Mouse (Mus musculus): ENCODE measurements around the gene Pgpep1l. TPM values are rescaled to one million over a fixed set of nuclear protein-coding genes. Genes with fewer than 3 reads are reported as not detected.
"Not testable (repeated sequence)": the region's sequence is repeated elsewhere in the genome, so short reads cannot be mapped to it uniquely, and the experiment has no call there.

The Pgpep1l gene
- 1 to 10 TPM in 2 of 3 experiments, under 1 TPM in 1; 0.98 to 6.9 (median 4.2) TPM for polyA plus RNA-seq (2017; shearing (Covaris generic))

DNA sequence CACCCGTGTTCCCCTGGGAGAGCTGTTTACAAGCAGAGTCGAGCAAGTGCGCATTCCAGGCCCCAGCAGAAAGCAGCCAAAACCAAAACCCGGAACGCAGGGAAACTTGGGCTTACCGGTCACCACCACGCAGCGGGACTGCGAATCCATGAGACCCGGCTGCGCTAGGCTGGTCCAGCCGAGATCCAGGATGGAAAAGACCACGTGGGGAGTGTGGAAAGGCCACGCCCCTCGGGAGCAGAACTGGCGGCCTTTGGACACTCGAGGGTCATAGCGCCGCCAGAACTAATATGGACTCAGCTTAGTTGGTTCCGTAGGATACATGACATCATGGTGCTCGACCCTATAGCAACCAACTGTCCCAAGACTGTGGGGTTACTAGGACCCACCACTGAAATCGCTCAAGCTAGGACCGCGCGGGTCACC lies at the start of gene Pgpep1l:
Pgpep1l (minus strand) TSS at position 206 of the 426 bp plus-strand sequence.
- peak; percentile 16 for ATAC-seq

DNA sequence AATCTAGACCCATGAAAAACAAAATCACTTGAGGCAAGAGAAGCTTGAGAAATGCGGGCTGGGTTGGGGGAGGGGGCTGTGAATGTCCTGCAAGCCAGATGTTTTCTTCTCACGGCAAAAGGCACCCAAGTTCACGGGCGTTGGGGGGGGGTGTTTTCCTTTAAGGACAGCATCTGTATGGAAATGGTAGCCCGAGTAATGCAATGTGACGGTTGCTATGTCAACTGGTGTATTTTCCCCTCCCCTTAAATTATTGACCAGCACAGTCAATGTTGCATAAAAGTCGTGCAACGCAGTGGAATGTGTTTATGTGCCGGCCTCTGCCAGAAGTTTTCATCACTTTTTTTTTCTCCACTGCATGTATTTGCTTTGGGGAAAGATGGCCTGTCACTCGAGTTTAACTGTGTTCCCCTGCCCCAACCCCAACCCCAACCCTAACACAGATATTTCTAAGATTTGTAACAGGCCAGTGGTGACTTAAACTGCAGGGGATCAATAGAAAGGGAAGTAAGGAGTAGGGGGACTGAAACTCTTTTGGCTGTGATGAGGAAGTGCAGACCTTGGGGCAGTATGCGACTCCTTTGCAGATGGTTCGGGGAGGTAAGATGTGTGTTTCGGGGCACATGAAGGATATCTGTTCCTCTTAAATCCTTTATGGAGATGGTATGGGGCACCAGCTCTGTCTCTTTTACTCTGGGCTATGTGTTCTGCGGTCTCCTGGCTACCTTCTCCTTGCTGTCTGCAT lies 49.2 kb upstream of the Pgpep1l start:
- ATAC-seq = no peak

GRCm38 (mm10) chr7:68312395-68312794 lies 48.4 kb upstream of the Pgpep1l start:
- no peak for ATAC-seq

DNA sequence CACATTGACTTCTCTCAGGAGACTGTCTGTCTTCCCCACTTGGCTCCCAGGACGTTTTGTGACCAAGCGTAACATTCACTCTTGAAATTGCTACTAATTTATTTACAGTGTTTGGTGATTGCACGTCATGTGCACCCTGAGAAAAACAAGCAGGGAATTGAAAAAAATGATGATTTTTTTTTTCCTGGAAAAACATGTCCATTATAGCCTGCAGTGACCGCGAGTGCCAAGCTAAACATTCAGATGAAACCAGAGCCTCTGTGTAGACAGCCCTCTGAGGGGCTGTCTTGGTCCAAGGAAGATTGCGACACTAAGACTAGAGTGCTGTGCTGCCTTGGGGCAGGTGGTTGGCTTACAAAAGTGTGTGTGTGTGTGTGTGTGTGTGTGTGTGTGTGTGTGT lies 47.4 kb upstream of the Pgpep1l start:
- ATAC-seq = no peak

DNA sequence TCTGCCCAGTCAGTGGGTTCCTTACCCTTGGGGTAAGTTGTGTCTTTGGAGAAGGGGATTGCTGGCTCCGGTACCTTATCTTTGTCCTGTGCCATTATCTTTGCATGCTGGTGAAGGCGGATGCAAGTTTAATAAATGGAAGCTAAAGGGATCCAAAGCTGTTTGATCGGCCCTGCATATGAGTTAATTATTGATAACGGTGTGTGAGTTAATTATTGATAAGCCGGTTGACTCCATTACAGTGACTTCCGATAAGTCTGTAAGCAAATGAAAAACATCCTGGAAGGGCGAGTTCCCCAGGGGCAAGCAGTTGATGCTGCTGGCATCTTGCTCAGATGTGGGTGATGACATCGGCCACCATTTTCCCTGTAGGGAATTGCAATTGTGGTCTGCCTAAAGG lies 42.7 kb upstream of the Pgpep1l start:
- no peak for ATAC-seq

DNA sequence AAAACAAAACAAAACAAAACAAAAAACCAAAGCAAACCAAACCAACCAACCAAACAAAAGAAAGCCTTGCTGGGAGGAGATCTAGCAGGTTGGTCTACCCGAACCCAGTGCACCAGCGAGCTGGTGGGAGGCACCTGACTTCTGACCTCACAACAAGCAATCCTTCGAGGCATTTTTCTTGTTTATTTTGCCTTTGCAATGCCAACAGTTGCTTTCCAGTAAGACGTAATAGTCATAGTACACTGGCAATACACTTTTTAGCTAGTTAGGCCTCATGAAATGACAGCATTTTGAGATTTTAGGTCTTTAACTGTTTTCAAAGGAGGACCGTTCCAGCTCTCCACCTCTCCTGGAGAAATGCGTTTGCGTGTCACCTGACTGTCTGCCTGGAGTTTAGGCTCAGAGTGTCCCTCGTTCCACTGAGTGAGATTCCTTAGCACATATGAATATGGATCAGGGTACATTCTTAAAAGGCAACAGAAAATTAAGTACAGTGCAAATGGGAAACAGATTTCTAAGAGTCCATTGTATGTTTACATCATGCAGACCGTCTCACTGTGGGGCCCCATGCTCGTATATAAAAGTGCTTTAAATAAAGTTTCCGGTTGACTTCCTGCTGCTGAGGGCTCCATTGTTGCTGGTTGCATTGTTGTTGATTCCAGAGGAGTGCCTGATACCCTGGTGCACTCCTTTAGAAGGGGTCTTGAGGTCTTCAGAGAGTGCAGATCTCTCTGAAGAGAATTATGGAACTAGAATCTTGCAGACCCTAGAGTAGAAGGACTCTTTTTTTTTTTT lies 41.9 kb upstream of the Pgpep1l start:
- ATAC-seq = peak; percentile 23

DNA sequence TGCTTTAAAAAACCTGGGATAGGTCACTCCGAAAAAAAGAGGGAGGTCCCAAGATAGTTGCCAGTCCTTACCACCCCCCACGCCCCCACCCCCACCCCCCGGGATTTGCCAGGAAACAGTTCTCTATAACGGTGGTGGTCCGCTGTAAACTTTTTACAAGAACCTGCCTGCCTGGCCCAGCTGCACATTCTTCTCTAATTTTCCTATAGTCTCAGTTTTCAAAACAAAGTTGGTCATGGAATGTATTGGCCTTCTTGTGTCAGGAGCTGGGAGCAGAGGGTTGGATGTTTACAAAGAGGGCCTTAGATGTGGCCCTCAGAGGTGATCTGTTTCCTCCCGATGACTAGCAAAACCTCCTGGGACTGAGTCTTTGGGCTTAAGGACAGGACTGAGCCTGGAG lies 39.7 kb upstream of the Pgpep1l start:
- ATAC-seq = no peak

DNA sequence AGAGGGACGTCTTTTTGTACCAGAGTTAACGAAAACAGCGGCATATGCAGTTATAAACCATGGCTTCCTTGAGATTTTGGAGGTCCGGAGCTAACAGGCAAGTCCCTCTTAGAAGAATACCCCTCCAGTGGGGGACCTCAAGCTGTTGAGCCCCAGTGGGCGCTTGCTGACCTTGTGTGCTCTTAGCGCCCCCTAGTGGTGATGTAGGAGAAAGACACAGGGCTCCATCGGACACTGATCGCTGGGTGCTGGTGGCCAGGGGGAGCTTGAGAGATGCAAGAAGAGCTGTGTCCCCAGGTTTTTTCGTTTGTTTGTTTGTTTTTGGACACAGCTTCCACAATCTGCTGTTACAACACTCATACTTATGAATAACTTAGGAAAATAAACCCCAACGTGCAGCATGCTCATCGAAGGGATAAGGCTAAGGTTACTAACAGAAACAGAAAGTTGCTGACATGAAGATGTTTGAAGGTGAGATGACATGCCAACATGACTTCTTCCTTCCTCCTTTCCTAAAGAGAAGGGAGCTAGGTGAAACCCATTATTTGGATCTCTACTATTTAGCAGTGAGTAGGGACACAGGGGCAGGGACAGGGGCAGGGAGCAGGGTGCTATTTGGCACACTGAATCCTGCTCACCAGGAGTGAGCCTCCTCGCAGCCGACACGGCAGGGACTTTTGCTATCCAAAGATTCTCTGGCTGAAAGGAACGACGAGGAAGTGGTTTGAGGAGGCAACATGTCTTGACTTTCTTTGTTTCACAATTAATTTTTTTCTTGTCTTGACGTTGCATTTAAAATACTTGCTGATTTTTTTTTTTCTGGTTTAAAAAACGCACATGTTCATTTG lies 38.8 kb upstream of the Pgpep1l start:
- ATAC-seq = peak; percentile 47

- no peak for ATAC-seq
Observed at GRCm38 (mm10) chr7:68301160-68301559, 37.1 kb upstream of the Pgpep1l start.

- peak; percentile 67 for ATAC-seq
Observed at GRCm38 (mm10) chr7:68298381-68299076, 34.5 kb upstream of the Pgpep1l start.

- ATAC-seq = no peak
Observed at GRCm38 (mm10) chr7:68296487-68296886, 32.5 kb upstream of the Pgpep1l start.

DNA sequence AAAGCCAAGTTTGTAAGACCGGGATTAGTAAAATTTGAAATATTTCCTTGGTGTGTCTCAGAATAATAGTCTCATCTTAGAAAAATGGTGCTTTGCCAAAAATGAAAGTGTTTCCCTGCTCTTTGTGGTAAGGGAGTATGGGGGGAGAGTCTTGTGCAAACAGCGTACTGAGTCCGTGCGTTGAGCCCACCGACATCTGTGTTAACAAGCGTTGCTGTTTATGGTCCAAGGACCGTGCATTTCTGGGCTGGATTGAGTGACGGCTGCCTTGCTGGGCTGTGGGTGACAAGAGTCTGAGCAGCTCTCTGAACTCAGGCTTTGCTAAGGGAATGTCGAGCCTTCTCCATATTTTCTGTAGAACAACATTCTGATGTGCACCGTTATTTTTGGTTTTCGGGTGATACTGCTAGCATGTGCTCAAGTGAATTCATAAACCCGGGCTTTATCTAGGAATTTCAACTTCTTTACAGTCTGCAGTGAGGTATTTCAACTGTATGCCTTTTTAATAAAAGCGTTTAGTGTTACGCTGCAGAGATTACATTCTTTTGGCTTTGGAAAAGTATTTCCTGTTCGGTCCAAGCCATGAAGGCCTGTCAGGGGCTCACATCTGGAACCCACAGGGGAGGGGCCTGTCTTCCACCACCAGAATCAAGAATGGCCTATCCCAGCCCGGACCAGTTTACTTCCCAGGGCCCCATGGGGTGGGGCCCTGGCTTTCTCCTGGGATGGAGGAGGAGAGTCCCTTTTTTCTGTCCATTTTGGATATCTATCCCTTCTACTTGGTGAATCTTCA lies 30.2 kb upstream of the Pgpep1l start:
- no peak for ATAC-seq

- peak; percentile 32 for ATAC-seq
Observed at GRCm38 (mm10) chr7:68291603-68292002, 27.6 kb upstream of the Pgpep1l start.

- no peak for ATAC-seq
Observed at GRCm38 (mm10) chr7:68289081-68289480, 25.0 kb upstream of the Pgpep1l start.

DNA sequence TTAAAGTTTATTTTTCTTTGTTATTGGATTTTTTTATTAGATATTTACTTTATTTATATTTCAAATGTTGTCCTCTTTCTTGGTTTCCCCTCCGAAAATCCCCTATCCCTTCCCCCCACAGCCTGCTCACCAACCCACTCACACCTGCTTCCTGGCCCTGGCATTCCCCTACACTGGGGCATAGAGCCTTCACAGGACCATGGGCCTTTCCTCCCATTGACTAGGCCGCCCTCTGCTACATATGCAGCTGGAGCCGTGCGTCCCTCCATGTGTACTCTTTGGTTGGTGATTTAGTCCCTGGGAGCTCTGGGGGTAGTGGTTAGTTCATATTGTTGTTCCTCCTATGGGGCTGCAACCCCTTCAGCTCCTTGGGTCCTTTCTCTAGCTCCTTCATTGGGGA lies 24.0 kb upstream of the Pgpep1l start:
- peak; percentile 14 for ATAC-seq

DNA sequence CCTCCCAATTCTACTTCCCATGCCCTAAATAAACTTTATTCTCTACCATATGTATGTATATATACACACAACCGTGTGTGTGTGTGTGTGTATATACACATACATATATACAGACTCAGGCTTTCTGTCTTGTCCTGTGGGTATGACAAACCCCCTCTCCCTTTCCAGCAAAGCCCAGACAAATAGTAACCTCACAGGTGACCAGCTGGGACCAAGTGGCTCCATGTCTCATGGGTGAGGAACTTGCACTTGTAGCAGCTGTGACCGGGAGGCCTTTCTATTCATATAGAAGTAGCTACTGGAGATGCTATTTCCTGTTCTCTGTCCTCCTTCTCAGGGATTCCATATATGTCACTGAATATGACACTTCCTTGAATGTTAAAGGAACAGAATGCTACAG lies 23.5 kb upstream of the Pgpep1l start:
- peak; percentile 12 for ATAC-seq

- ATAC-seq = peak; percentile 42
Observed at GRCm38 (mm10) chr7:68286526-68287481, 22.8 kb upstream of the Pgpep1l start.

DNA sequence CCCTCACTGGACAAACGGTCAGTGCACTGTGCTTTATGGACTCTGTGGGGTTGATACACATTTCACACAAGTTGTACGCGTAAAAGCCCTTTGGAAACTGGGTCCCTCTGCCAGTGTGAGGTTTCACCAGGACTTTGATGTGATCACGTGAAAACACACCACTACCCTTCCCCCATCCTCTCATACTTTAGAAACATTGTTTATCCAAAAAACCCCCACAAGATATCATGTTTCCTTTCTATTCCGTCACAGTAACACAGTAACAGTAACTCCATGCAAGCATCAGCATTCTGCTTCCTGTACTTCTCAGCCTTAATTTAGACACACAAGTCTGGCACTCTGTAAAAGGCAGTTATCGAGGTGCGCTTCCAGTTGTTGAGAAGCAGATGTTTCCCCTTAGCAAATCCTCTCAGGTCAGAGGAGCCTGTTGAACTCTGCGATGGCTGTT lies 21.8 kb upstream of the Pgpep1l start:
- ATAC-seq = peak; percentile 39

DNA sequence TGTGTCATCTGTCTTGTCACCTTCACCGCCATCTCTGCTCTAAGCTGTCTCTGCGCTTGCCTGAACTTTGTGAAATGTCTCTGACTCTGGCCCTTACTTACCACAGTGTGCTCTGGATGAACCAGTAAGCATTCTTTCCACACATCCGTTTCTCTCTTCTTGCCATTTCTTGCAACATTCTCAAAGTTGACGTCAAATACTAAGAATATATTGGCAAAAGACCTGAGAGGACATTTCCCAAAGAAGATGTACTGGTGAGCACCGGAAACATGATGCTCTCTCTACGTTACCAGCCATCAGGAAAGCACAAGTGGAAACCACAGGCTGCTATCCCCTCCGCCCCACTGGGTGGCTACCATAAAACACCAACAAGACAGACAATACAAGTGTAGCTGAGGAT lies 19.7 kb upstream of the Pgpep1l start:
- peak; percentile 20 for ATAC-seq

GRCm38 (mm10) chr7:68283133-68283520 lies 19.1 kb upstream of the Pgpep1l start:
- ATAC-seq = not testable (repeated sequence)
